Mouse (Mus musculus): ENCODE data around the gene Mef2a. TPM values are rescaled to one million over a fixed set of nuclear protein-coding genes. Genes with fewer than 3 reads are reported as not detected.

The Mef2a gene
- polyA plus RNA-seq, 1 experiment: 22.2 TPM

DNA sequence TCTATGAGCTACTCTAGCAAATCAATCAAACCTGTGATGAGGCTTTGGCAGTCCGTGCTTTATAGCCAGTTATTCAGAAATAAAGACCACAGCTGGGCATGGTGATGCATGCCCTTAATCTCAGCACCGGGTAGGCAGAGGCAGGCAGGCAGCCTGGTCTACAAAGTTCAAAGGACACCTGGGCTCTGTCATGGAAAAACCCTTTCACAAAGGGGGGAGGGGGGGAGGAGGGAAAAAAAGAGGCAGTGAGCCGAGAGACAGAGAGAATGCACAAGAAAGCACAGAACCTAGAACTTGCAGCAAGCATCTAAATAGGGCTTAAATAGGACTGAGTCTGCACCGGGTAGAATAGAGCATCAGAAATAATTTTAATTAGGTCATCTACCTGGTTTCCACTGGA lies 19.7 kb downstream of the Mef2a start:
- no peaks in the 10 kb centered on the region for H3K36me3 ChIP-seq (ENCODE audit: control insufficient read depth, insufficient read depth, low read length)
- no peak overlapping the region for H3K4me3 ChIP-seq (ENCODE audit: insufficient read depth, low read depth, low read length)
- no peaks in the 10 kb centered on the region for H3K4me1 ChIP-seq (ENCODE audit: control insufficient read depth, insufficient read depth, low read length)
- no peak overlapping the region for H3K27ac ChIP-seq (ENCODE audit: insufficient read depth, low read depth, low read length)
- no peaks in the 10 kb centered on the region for H3K27me3 ChIP-seq (replicated peaks; ENCODE audit: control insufficient read depth, insufficient read depth, low read length)
- no peak for DNase-seq
- no peak for TF ChIP-seq CTCF (conservative IDR thresholded peaks at IDR 0.05; ENCODE audit: insufficient read depth, insufficient read length, low read depth, low read length)
- TF ChIP-seq POLR2A (IDR thresholded peaks at IDR 0.05; ENCODE audit: low read depth, low read length): no peak
- 57% methylated on average over 4 of the region's 4 CpGs for WGBS

DNA sequence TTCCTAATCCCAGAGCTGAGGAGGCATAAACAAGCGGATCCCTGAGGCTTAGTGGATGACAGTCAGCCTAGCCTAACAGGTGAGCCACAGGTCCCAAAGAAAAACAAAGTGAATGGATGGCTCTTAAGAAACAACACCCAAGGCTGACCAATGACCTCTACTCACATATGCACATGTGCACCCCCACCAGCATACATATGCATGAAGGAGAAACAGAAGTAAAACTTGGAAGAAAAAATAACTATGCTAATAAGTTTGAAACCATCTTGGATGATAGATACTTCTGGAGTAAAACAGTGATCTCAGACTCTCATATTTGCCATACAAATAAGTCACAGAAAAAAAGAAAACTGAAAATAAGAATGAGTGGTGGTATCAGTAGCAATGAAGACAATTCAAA lies 28.2 kb downstream of the Mef2a start:
- Histone ChIP-seq H3K4me1 (ENCODE audit: control insufficient read depth, insufficient read depth, low read length) (no peaks in the 10 kb centered on the region; the same call in 1 of the 2 replicates), H3K27me3 (replicated peaks; ENCODE audit: control insufficient read depth, insufficient read depth, low read length) (no peaks in the 10 kb centered on the region)

DNA sequence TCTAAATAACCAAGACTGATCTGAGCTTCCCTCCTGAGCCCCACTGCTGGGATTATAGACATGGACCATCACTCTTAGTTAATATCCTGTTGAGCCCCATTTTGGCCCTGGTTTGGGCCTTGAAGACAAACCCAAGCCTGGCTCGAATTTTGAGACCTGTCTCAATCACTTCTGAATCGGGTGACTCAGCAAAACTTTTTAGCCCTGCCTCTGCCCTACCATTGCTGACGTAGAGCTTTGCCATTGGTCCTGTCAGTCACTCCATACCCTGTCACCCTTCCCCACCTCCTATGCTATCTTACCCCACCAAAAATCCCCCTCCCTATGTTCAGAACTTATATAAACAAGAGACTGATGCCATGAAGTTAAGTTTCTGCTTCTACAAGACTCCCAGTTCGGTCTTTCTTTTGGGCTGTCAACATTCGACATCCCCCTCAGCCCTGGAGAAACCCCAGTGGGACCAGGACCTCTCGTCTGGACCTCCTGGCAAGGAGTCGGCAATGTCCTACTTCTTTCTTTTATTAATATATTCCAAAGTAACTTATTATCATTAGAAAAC lies 30.5 kb downstream of the Mef2a start:
- no peak overlapping the region for H3K4me3 ChIP-seq (ENCODE audit: insufficient read depth, low read depth, low read length)
- TF ChIP-seq POLR2A (IDR thresholded peaks at IDR 0.05; ENCODE audit: low read depth, low read length): no peak
- H3K27ac ChIP-seq (ENCODE audit: insufficient read depth, low read depth, low read length): no peak overlapping the region
- H3K4me1 ChIP-seq (ENCODE audit: control insufficient read depth, insufficient read depth, low read length): no peaks in the 10 kb centered on the region; the same call in 1 of the 2 replicates
- WGBS: 83% methylated on average over 7 of the region's 7 CpGs
- no peak for DNase-seq
- no peaks in the 10 kb centered on the region for H3K27me3 ChIP-seq (replicated peaks; ENCODE audit: control insufficient read depth, insufficient read depth, low read length)
- no peaks in the 10 kb centered on the region for H3K36me3 ChIP-seq (ENCODE audit: control insufficient read depth, insufficient read depth, low read length)

More for the DNA sequence above, 28.2 kb downstream of the Mef2a start:
- no peaks in the 10 kb centered on the region for H3K36me3 ChIP-seq (ENCODE audit: control insufficient read depth, insufficient read depth, low read length)
- no peak for DNase-seq
- no peak for TF ChIP-seq CTCF (conservative IDR thresholded peaks at IDR 0.05; ENCODE audit: insufficient read depth, insufficient read length, low read depth, low read length)
- TF ChIP-seq POLR2A (IDR thresholded peaks at IDR 0.05; ENCODE audit: low read depth, low read length): no peak
- H3K27ac ChIP-seq (ENCODE audit: insufficient read depth, low read depth, low read length): no peak overlapping the region
- WGBS: 95% methylated on average over 1 of the region's 1 CpGs
- no peak overlapping the region for H3K4me3 ChIP-seq (ENCODE audit: insufficient read depth, low read depth, low read length)

DNA sequence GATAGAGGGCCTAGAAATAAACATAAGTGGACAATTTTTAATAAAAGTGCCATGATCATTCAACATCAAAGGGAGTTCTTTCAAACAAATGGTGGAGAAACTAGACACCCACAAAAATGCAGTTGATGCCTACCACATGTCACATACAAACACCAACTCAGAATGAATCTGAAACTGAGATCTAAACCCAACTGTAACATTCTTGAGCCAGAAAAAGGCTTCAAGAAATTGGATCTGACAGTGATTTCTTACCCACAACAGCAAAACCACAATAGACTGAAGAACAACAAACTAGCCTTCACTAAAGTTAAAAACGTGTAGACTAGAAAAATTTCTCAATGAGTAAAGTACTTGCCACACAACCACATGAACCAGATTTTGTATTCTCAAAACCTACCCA lies 52.3 kb downstream of the Mef2a start:
- Histone ChIP-seq H3K27ac (ENCODE audit: insufficient read depth, low read depth, low read length) (no peak overlapping the region), H3K4me3 (ENCODE audit: insufficient read depth, low read depth, low read length) (no peak overlapping the region), H3K27me3 (replicated peaks; ENCODE audit: control insufficient read depth, insufficient read depth, low read length) (no peaks in the 10 kb centered on the region), H3K4me1 (ENCODE audit: control insufficient read depth, insufficient read depth, low read length) (no peaks in the 10 kb centered on the region), H3K36me3 (ENCODE audit: control insufficient read depth, insufficient read depth, low read length) (no peaks in the 10 kb centered on the region)
- WGBS: 47% methylated on average over 1 of the region's 1 CpGs
- DNase-seq: no peak
- TF ChIP-seq POLR2A (IDR thresholded peaks at IDR 0.05; ENCODE audit: low read depth, low read length) (no peak), CTCF (conservative IDR thresholded peaks at IDR 0.05; ENCODE audit: insufficient read depth, insufficient read length, low read depth, low read length) (no peak)

DNA sequence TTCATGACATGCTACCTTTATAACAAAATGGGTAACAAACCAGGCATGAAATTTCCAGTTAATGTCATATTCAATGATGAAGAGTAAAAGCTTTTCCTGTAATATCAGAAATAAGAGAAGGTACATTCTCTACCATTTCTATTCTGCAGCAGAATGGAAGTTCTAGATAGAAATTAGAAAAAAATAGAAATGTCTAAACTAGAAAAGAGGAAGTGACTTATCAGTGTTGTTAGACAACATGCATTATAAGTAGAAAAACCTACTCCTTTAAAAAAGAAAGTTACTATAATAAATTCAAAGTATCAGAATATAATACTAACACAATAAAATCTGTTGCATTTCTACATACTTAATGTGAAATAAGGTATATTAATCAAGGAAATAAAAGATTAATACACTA lies 54.0 kb downstream of the Mef2a start:
- DNase-seq: no peak
- Histone ChIP-seq H3K4me1 (ENCODE audit: control insufficient read depth, insufficient read depth, low read length) (no peaks in the 10 kb centered on the region), H3K4me3 (ENCODE audit: insufficient read depth, low read depth, low read length) (no peak overlapping the region), H3K36me3 (ENCODE audit: control insufficient read depth, insufficient read depth, low read length) (no peaks in the 10 kb centered on the region), H3K27ac (ENCODE audit: insufficient read depth, low read depth, low read length) (no peak overlapping the region), H3K27me3 (replicated peaks; ENCODE audit: control insufficient read depth, insufficient read depth, low read length) (no peaks in the 10 kb centered on the region)
- no peak for TF ChIP-seq CTCF (conservative IDR thresholded peaks at IDR 0.05; ENCODE audit: insufficient read depth, insufficient read length, low read depth, low read length)
- TF ChIP-seq POLR2A (IDR thresholded peaks at IDR 0.05; ENCODE audit: low read depth, low read length): no peak

DNA sequence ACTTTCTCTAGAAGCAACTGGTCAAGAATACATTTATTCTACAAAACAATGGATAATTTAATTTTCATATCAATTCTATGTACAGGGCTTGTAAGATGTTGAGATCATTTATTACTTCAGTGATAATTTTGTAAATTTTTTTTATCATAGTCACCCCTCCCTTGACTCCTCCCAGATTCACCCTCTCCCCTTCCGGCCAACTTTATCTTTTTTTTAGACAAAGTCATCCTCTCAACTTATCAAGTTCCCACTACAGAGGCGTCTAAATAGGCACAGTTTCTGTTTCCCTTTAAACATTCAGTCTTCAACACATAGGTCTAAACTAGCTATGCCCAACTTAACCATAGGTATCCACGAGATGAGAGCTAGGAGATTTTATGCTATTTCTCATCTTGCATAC lies 59.5 kb downstream of the Mef2a start:
- Histone ChIP-seq H3K36me3 (ENCODE audit: control insufficient read depth, insufficient read depth, low read length) (no peaks in the 10 kb centered on the region), H3K27me3 (replicated peaks; ENCODE audit: control insufficient read depth, insufficient read depth, low read length) (no peaks in the 10 kb centered on the region), H3K4me3 (ENCODE audit: insufficient read depth, low read depth, low read length) (no peak overlapping the region), H3K27ac (ENCODE audit: insufficient read depth, low read depth, low read length) (no peak overlapping the region), H3K4me1 (ENCODE audit: control insufficient read depth, insufficient read depth, low read length) (no peaks in the 10 kb centered on the region)
- 87% methylated on average over 3 of the region's 3 CpGs for WGBS
- no peak for TF ChIP-seq POLR2A (IDR thresholded peaks at IDR 0.05; ENCODE audit: low read depth, low read length)
- no peak for TF ChIP-seq CTCF (conservative IDR thresholded peaks at IDR 0.05; ENCODE audit: insufficient read depth, insufficient read length, low read depth, low read length)
- DNase-seq: no peak

DNA sequence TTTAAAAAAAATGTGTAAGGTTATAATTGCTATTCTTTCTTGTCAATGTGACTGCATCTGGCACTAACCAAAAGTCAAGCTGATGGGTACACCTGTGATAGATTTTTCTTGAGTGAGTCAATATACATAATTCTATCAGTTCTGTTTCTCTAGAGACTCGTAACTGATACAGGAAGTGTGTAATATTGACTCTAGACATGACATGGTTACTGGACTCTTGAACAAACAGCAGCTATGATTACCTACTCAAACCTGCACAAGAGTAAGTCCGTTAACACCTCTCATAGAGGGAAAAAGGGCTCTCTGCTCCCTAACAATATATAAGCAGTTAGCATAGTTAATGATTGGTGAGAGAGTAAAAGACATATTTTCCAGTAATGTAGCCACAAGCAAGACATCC lies 62.5 kb downstream of the Mef2a start:
- H3K4me3 ChIP-seq (ENCODE audit: insufficient read depth, low read depth, low read length): no peak overlapping the region
- WGBS: 66% methylated on average over 2 of the region's 2 CpGs
- TF ChIP-seq CTCF (conservative IDR thresholded peaks at IDR 0.05; ENCODE audit: insufficient read depth, insufficient read length, low read depth, low read length) (no peak), POLR2A (IDR thresholded peaks at IDR 0.05; ENCODE audit: low read depth, low read length) (no peak)
- no peak for DNase-seq
- no peaks in the 10 kb centered on the region for H3K27me3 ChIP-seq (replicated peaks; ENCODE audit: control insufficient read depth, insufficient read depth, low read length)
- H3K4me1 ChIP-seq (ENCODE audit: control insufficient read depth, insufficient read depth, low read length): no peaks in the 10 kb centered on the region
- no peak overlapping the region for H3K27ac ChIP-seq (ENCODE audit: insufficient read depth, low read depth, low read length)
- H3K36me3 ChIP-seq (ENCODE audit: control insufficient read depth, insufficient read depth, low read length): no peaks in the 10 kb centered on the region

DNA sequence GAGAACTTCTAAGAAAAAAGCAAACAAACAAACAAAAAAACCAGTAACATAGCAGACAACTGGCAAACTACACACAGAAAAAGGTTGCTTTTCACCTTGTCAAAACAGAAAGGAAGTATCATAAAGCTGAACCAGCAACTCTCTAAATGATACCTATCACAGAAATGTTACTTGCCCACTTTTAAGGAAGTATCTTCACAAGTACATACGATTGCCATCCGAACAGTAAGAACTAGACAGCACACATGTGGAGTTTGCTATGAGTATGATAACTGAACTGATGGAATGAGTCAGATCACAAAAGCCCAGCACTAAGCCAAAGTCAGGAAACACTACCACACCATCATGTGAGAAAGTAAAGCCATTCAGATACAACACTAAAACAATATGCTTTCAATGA lies 64.6 kb downstream of the Mef2a start:
- no peaks in the 10 kb centered on the region for H3K36me3 ChIP-seq (ENCODE audit: control insufficient read depth, insufficient read depth, low read length)
- H3K4me1 ChIP-seq (ENCODE audit: control insufficient read depth, insufficient read depth, low read length): no peaks in the 10 kb centered on the region
- TF ChIP-seq CTCF (conservative IDR thresholded peaks at IDR 0.05; ENCODE audit: insufficient read depth, insufficient read length, low read depth, low read length): no peak
- TF ChIP-seq POLR2A (IDR thresholded peaks at IDR 0.05; ENCODE audit: low read depth, low read length): no peak
- H3K4me3 ChIP-seq (ENCODE audit: insufficient read depth, low read depth, low read length): no peak overlapping the region
- no peaks in the 10 kb centered on the region for H3K27me3 ChIP-seq (replicated peaks; ENCODE audit: control insufficient read depth, insufficient read depth, low read length)
- WGBS: 79% methylated on average over 2 of the region's 2 CpGs
- H3K27ac ChIP-seq (ENCODE audit: insufficient read depth, low read depth, low read length): no peak overlapping the region
- no peak for DNase-seq
